Mouse (Mus musculus) splenic B cell, adult 2 months (primary cell): ENCODE data around the gene Lcn2.

ENCODE experiments used
- DNase-seq: peaks from one replicate; pipeline ENCODE4 v3.0.0-alpha.2; 2011; ENCODE audit warnings: low read depth, low spot score
- H3K27me3 ChIP-seq: 2 replicates; pipeline ENCODE4 v1.6.1; 2012; ENCODE audit warnings: mild to moderate bottlenecking, low read length, moderate library complexity, mixed read lengths; ENCODE audit not compliant: control insufficient read depth, poor library complexity, insufficient read depth, severe bottlenecking
- H3K36me3 ChIP-seq: 2 replicates; pipeline ENCODE4 v1.6.1; 2012; ENCODE audit warnings: mild to moderate bottlenecking, low read length, moderate library complexity, mixed read lengths; ENCODE audit not compliant: control insufficient read depth, poor library complexity, insufficient read depth, severe bottlenecking

Lcn2 gene

DNA sequence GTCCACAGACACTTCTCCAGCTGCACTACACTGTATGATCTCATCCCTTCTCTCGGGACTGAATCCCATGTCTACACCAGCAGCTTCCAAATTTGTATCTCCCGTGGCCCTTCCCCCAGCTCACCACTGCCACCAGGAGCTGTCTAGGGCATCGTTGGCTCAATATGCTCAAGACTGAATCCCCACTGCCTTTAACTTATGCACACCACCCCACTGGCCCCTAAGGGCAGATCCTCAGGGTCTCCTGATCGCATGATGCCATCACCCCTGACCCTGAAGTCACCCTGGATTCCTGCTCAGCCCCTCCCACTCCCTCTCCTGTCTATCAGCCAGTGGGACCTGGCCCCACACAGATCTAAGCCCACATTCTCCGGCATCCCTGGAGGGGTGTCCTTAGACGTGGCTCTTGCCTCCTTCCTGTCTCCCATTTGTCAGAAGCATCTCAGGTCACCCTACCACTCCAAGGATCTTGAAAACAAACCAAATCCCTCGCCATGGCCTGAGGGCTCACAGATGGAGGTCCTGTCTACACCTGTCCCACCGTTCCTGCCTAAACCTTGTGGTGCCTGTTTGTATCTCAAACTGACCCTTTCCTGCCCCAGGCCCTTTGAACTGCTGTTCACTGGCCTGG is 38.3 kb downstream of the Lcn2 start:
- DNase-seq: no peak
- H3K36me3 ChIP-seq: no peaks in the 10 kb centered on the region
- H3K27me3 ChIP-seq: 0 out of 2 replicates have a peak, but pooled peaks cover 2% of the 10 kb centered on the region

GRCm38 (mm10) chr2:32348311-32348710 is 39.7 kb downstream of the Lcn2 start:
- Histone ChIP-seq H3K27me3 (0 out of 2 replicates have a peak, but pooled peaks cover 2% of the 10 kb centered on the region), H3K36me3 (no peaks in the 10 kb centered on the region)
- DNase-seq: no peak

GRCm38 (mm10) chr2:32347019-32347418 is 41.0 kb downstream of the Lcn2 start:
- H3K27me3 ChIP-seq: no peaks in the 10 kb centered on the region
- no peaks in the 10 kb centered on the region for H3K36me3 ChIP-seq
- no peak for DNase-seq

- Histone ChIP-seq H3K36me3 (no peaks in the 10 kb centered on the region), H3K27me3 (no peaks in the 10 kb centered on the region)
- no peak for DNase-seq
These were observed 43.3 kb downstream of the Lcn2 start for GRCm38 (mm10) chr2:32344598-32345321.

DNA sequence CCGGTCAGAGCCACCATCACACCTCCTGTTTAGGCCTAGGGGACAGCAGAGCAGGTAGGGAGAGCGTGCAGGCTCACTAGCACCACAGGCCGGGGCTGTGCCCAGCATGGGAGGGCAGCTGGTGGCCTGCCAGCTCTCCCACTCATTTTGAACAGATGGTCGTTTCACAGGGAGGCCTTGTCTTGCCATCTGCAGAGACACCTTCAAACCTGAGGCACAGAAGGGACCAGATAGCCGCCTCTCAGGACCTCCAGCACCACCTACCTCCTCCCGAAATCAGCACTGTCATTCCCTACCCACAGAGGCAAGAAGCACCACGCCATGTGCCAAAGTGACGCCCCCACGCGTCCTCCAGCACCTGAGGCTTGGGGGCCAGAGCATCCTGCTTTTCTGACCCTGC is 44.0 kb downstream of the Lcn2 start:
- Histone ChIP-seq H3K27me3 (no peaks in the 10 kb centered on the region), H3K36me3 (no peaks in the 10 kb centered on the region)
- no peak for DNase-seq

DNA sequence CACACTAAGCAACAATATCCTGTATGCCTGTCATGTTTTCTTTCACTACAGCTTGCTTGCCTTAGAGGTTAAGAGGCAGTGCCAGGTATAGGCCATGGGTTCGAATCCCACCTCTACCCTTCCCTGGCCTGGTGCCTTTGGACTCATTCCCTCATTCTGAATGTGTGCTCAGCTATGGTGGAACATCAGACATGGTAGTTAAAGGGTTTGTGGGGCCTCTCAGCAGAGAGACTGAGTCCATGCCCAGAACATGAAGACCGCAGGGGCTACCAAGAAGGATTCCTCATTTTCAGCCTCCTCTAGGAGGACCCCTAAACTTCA is 44.7 kb downstream of the Lcn2 start:
- no peaks in the 10 kb centered on the region for H3K36me3 ChIP-seq
- no peaks in the 10 kb centered on the region for H3K27me3 ChIP-seq
- no peak for DNase-seq

- Histone ChIP-seq H3K27me3 (no peaks in the 10 kb centered on the region), H3K36me3 (no peaks in the 10 kb centered on the region)
- no peak for DNase-seq
These were observed 45.3 kb downstream of the Lcn2 start for GRCm38 (mm10) chr2:32342539-32343350.

DNA sequence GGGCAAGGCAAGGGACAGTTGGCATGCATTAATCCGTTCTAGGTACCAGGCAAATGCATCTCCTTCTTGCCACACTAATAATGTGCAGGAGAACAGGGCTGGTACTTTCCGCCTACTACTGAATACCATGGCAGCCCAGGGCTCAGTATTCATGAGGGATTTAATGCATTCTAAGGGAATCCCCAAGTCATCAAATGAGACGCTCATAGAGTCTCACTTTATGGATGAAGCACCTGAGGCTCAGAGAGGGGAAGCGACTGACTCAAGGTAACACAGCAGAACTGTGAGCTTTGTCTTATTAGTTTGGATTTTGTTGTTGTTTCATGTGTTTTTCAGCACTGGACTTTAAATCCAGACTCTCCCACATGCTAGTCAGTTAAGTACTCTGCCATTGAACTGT is 46.0 kb downstream of the Lcn2 start:
- Histone ChIP-seq H3K27me3 (no peaks in the 10 kb centered on the region), H3K36me3 (no peaks in the 10 kb centered on the region)
- no peak for DNase-seq

GRCm38 (mm10) chr2:32341634-32341939 is 46.5 kb downstream of the Lcn2 start:
- Histone ChIP-seq H3K36me3 (no peaks in the 10 kb centered on the region), H3K27me3 (no peaks in the 10 kb centered on the region)
- DNase-seq: no peak

GRCm38 (mm10) chr2:32340836-32341633 is 47.0 kb downstream of the Lcn2 start:
- Histone ChIP-seq H3K27me3 (no peaks in the 10 kb centered on the region), H3K36me3 (no peaks in the 10 kb centered on the region)
- no peak for DNase-seq

- Histone ChIP-seq H3K36me3 (no peaks in the 10 kb centered on the region), H3K27me3 (no peaks in the 10 kb centered on the region)
- DNase-seq: no peak
These were observed 48.0 kb downstream of the Lcn2 start for GRCm38 (mm10) chr2:32339912-32340642.

GRCm38 (mm10) chr2:32335888-32336287 is 52.2 kb downstream of the Lcn2 start:
- no peak for DNase-seq
- no peaks in the 10 kb centered on the region for H3K36me3 ChIP-seq
- no peaks in the 10 kb centered on the region for H3K27me3 ChIP-seq
